Mouse (Mus musculus) intestine, embryonic 14.5 days (tissue): ENCODE results near the gene Fosl1. TPM values are rescaled to one million over a fixed set of nuclear protein-coding genes. Genes with fewer than 3 reads are reported as not detected.

Experiments used
- ATAC-seq: fragments of 200-750 bp; cut with Nextera tagmentation; replicated peaks from 2 replicates; pipeline ENCODE4 v1.8.0; 2017; ENCODE audit warnings: low read depth, moderate number of reproducible peaks, moderate TSS enrichment, moderate library complexity; ENCODE audit not compliant: low FRiP score, low TSS enrichment
- DNase-seq: peaks from one replicate; pipeline ENCODE4 v3.0.0-alpha.2; 2018; ENCODE audit warnings: low spot score
- H3K27ac ChIP-seq: fragments of 300-500 bp; sonication (generic); 2 replicates; pipeline ENCODE4 v1.5.1; 2014; ENCODE audit warnings: low read depth, mild to moderate bottlenecking, control low read depth
- H3K27me3 ChIP-seq: fragments of 300-500 bp; sonication (generic); replicated peaks from 2 replicates; pipeline ENCODE4 v1.6.1; 2014; ENCODE audit warnings: low read length, control low read depth; ENCODE audit not compliant: control insufficient read depth, insufficient read depth
- H3K36me3 ChIP-seq: fragments of 300-500 bp; sonication (generic); 2 replicates; pipeline ENCODE4 v1.6.1; 2014; ENCODE audit warnings: low read length, control low read depth; ENCODE audit not compliant: control insufficient read depth, insufficient read depth
- H3K4me1 ChIP-seq: fragments of 300-500 bp; sonication (generic); replicated peaks from 2 replicates; pipeline ENCODE4 v1.6.1; 2014; ENCODE audit warnings: low read length, control low read depth, mixed read lengths; ENCODE audit not compliant: control insufficient read depth, insufficient read depth
- H3K4me2 ChIP-seq: fragments of 300-500 bp; sonication (generic); 2 replicates; pipeline ENCODE4 v1.6.1; 2014; ENCODE audit warnings: low read length
- H3K4me3 ChIP-seq: fragments of 300-500 bp; sonication (generic); 2 replicates; pipeline ENCODE4 v1.5.1; 2014; ENCODE audit warnings: low read depth, low read length, control low read depth, mixed read lengths
- H3K9ac ChIP-seq: fragments of 300-500 bp; sonication (generic); 2 replicates; pipeline ENCODE4 v1.6.1; 2014; ENCODE audit warnings: mild to moderate bottlenecking, low read length
- H3K9me3 ChIP-seq: fragments of 300-500 bp; sonication (generic); 2 replicates; pipeline ENCODE4 v1.6.1; 2016; ENCODE audit warnings: low read length, control low read depth; ENCODE audit not compliant: control insufficient read depth
- WGBS: fragments of 180-500 bp; shearing (Covaris S2); extraction: QIAGEN DNeasy Blood & Tissue Kit; methylation state at CpG from one replicate; pipeline ENCODE4 v1.1.7; 2014; 5-methylcytosine and 5-hydroxymethylcytosine counted together
- polyA plus RNA-seq: library from polyadenylated mRNA; unstranded; fragments of >200 nt; fragmentation: Nextera tagmentation; extraction: Ambion mirVana; gene quantifications from 2 replicates; pipeline ENCODE4 v1.2.1, GENCODE M21; 2014

Gene Fosl1
- polyA plus RNA-seq, 1 experiment from 2014 or later = not detected

GRCm38 (mm10) chr19:5410641-5411040 is 36.7 kb upstream of the Fosl1 start:
- Histone ChIP-seq H3K36me3 (no peaks in the 10 kb centered on the region), H3K27me3 (no peaks in the 10 kb centered on the region), H3K4me1 (0 out of 2 replicates have a peak, but pooled peaks cover 9% of the 10 kb centered on the region), H3K27ac (no peak overlapping the region), H3K4me2 (no peak overlapping the region), H3K9ac (no peak overlapping the region), H3K4me3 (no peak overlapping the region), H3K9me3 (no peaks in the 10 kb centered on the region)
- DNase-seq (no peak), ATAC-seq (no peak)
- 90% methylated on average over 5 of the region's 5 CpGs for WGBS

- H3K9ac ChIP-seq = no peak overlapping the region
- H3K9me3 ChIP-seq = no peaks in the 10 kb centered on the region
- no peak for ATAC-seq
- no peaks in the 10 kb centered on the region for H3K36me3 ChIP-seq
- H3K4me2 ChIP-seq = no peak overlapping the region
- DNase-seq = no peak
- H3K4me1 ChIP-seq = 0 out of 2 replicates have a peak, but pooled peaks cover 9% of the 10 kb centered on the region
- 67% methylated on average over 5 of the region's 5 CpGs for WGBS
- H3K27ac ChIP-seq = no peak overlapping the region
- H3K27me3 ChIP-seq = no peaks in the 10 kb centered on the region
- no peak overlapping the region for H3K4me3 ChIP-seq
Measured at GRCm38 (mm10) chr19:5411961-5412360, 35.4 kb upstream of the Fosl1 start.

GRCm38 (mm10) chr19:5413840-5414239 is 33.5 kb upstream of the Fosl1 start:
- Histone ChIP-seq H3K9ac (no peak overlapping the region), H3K36me3 (no peaks in the 10 kb centered on the region), H3K27ac (no peak overlapping the region), H3K27me3 (no peaks in the 10 kb centered on the region), H3K4me3 (no peak overlapping the region), H3K9me3 (no peaks in the 10 kb centered on the region), H3K4me2 (no peak overlapping the region), H3K4me1 (no peaks in the 10 kb centered on the region)
- DNase-seq = no peak
- WGBS = 74% methylated on average over 4 of the region's 4 CpGs
- ATAC-seq = no peak

GRCm38 (mm10) chr19:5414534-5414957 is 32.8 kb upstream of the Fosl1 start:
- Histone ChIP-seq H3K9ac (no peak overlapping the region), H3K36me3 (no peaks in the 10 kb centered on the region), H3K4me3 (no peak overlapping the region), H3K4me1 (no peaks in the 10 kb centered on the region), H3K4me2 (no peak overlapping the region), H3K27ac (no peak overlapping the region), H3K27me3 (no peaks in the 10 kb centered on the region), H3K9me3 (no peaks in the 10 kb centered on the region)
- ATAC-seq (no peak), DNase-seq (no peak)
- WGBS = 68% methylated on average over 2 of the region's 2 CpGs

GRCm38 (mm10) chr19:5418750-5419466 is 28.4 kb upstream of the Fosl1 start:
- peaks cover 7% of the 10 kb centered on the region for H3K4me1 ChIP-seq
- ATAC-seq = no peak
- no peak overlapping the region for H3K4me3 ChIP-seq
- 88% methylated on average over 8 of the region's 8 CpGs for WGBS
- no peak for DNase-seq
- H3K9me3 ChIP-seq = no peaks in the 10 kb centered on the region
- peaks cover 32% of the 10 kb centered on the region for H3K36me3 ChIP-seq
- no peaks in the 10 kb centered on the region for H3K27me3 ChIP-seq
- H3K27ac ChIP-seq = no peak overlapping the region
- no peak overlapping the region for H3K9ac ChIP-seq
- no peak overlapping the region for H3K4me2 ChIP-seq

GRCm38 (mm10) chr19:5419630-5420029 is 27.7 kb upstream of the Fosl1 start:
- H3K4me2 ChIP-seq = no peak overlapping the region
- no peaks in the 10 kb centered on the region for H3K27me3 ChIP-seq
- no peak overlapping the region for H3K27ac ChIP-seq
- DNase-seq = no peak
- H3K4me3 ChIP-seq = no peak overlapping the region
- ATAC-seq = no peak
- H3K36me3 ChIP-seq = peaks cover 32% of the 10 kb centered on the region
- H3K9ac ChIP-seq = no peak overlapping the region
- H3K9me3 ChIP-seq = no peaks in the 10 kb centered on the region
- H3K4me1 ChIP-seq = peaks cover 7% of the 10 kb centered on the region
- 86% methylated on average over 9 of the region's 9 CpGs for WGBS

- no peak for DNase-seq
- peaks cover 7% of the 10 kb centered on the region for H3K4me1 ChIP-seq
- no peak overlapping the region for H3K9ac ChIP-seq
- no peak overlapping the region for H3K4me3 ChIP-seq
- peaks cover 32% of the 10 kb centered on the region for H3K36me3 ChIP-seq
- ATAC-seq = no peak
- no peaks in the 10 kb centered on the region for H3K27me3 ChIP-seq
- WGBS = 94% methylated on average over 6 of the region's 6 CpGs
- H3K27ac ChIP-seq = no peak overlapping the region
- H3K9me3 ChIP-seq = no peaks in the 10 kb centered on the region
- H3K4me2 ChIP-seq = no peak overlapping the region
Measured at GRCm38 (mm10) chr19:5420579-5420978, 26.8 kb upstream of the Fosl1 start.

GRCm38 (mm10) chr19:5421784-5422183 is 25.6 kb upstream of the Fosl1 start:
- H3K36me3 ChIP-seq = peaks cover 41% of the 10 kb centered on the region
- H3K9ac ChIP-seq = no peak overlapping the region
- no peak for ATAC-seq
- 83% methylated on average over 5 of the region's 5 CpGs for WGBS
- H3K4me2 ChIP-seq = no peak overlapping the region
- H3K27me3 ChIP-seq = no peaks in the 10 kb centered on the region
- no peak for DNase-seq
- H3K4me1 ChIP-seq = peaks cover 19% of the 10 kb centered on the region
- H3K9me3 ChIP-seq = no peaks in the 10 kb centered on the region
- no peak overlapping the region for H3K4me3 ChIP-seq
- no peak overlapping the region for H3K27ac ChIP-seq

GRCm38 (mm10) chr19:5422267-5422666 is 25.1 kb upstream of the Fosl1 start:
- no peak overlapping the region for H3K4me3 ChIP-seq
- no peak overlapping the region for H3K27ac ChIP-seq
- DNase-seq = no peak
- no peak overlapping the region for H3K4me2 ChIP-seq
- no peaks in the 10 kb centered on the region for H3K27me3 ChIP-seq
- WGBS = 87% methylated on average over 10 of the region's 10 CpGs
- H3K4me1 ChIP-seq = peaks cover 23% of the 10 kb centered on the region
- H3K9me3 ChIP-seq = no peaks in the 10 kb centered on the region
- no peak for ATAC-seq
- H3K9ac ChIP-seq = no peak overlapping the region
- H3K36me3 ChIP-seq = peaks cover 46% of the 10 kb centered on the region
